Mouse (Mus musculus): Measurements from ENCODE around the gene Sec14l3. TPM values are rescaled to one million over a fixed set of nuclear protein-coding genes. Genes with fewer than 3 reads are reported as not detected.
"Not testable (repeated sequence)": the region's sequence is repeated elsewhere in the genome, so short reads cannot be mapped to it uniquely, and the experiment has no call there.

The Sec14l3 gene
- not detected in 2 replicates for polyA plus RNA-seq (2016; fragmentation: Nextera tagmentation; extraction: Ambion mirVana)

GRCm38 (mm10) chr11:4064627-4065122, at the start of gene Sec14l3:
Sec14l3 (plus strand) TSS chr11:4064841.
- Histone ChIP-seq H3K9me3 (no peaks in the 10 kb centered on the region), H3K27ac (no peak within 1 kb of the TSS), H3K4me1 (no peaks in the 10 kb centered on the region), H3K4me3 (no peak within 1 kb of the TSS), H3K27me3 (ENCODE audit: insufficient read depth, poor library complexity, severe bottlenecking) (0 out of 2 replicates have a peak, but pooled peaks cover 17% of the 10 kb centered on the region), H3K36me3 (no peaks in the 10 kb centered on the region)
- no peak for DNase-seq (ENCODE audit: low spot score)
- 51% methylated on average over 5 of the region's 5 CpGs for WGBS

GRCm38 (mm10) chr11:4015796-4016195, 48.8 kb upstream of the Sec14l3 start:
- not testable (repeated sequence) for H3K27ac ChIP-seq; H3K9me3 ChIP-seq; H3K4me3 ChIP-seq; H3K4me1 ChIP-seq; H3K27me3 ChIP-seq (ENCODE audit: insufficient read depth, poor library complexity, severe bottlenecking); H3K36me3 ChIP-seq
- peak; percentile 36 for DNase-seq (ENCODE audit: low spot score)
- WGBS, result 78% methylated on average over 14 of the region's 14 CpGs

- H3K27me3 ChIP-seq (ENCODE audit: insufficient read depth, poor library complexity, severe bottlenecking); H3K9me3 ChIP-seq; H3K4me1 ChIP-seq; H3K27ac ChIP-seq; H3K36me3 ChIP-seq; H3K4me3 ChIP-seq: not testable (repeated sequence)
- peak; percentile 45 for DNase-seq (ENCODE audit: low spot score)
- WGBS, result 83% methylated on average over 13 of the region's 13 CpGs
These were observed 42.5 kb upstream of the Sec14l3 start for GRCm38 (mm10) chr11:4022111-4022510.

GRCm38 (mm10) chr11:4023321-4023720, 41.3 kb upstream of the Sec14l3 start:
- H3K4me1 ChIP-seq, result no peaks in the 10 kb centered on the region
- WGBS, result 61% methylated on average over 2 of the region's 2 CpGs

GRCm38 (mm10) chr11:4027066-4027465, 37.6 kb upstream of the Sec14l3 start:
- Histone ChIP-seq H3K9me3 (no peaks in the 10 kb centered on the region), H3K36me3 (no peaks in the 10 kb centered on the region), H3K27ac (no peak overlapping the region), H3K4me3 (no peak overlapping the region), H3K4me1 (peaks cover 10% of the 10 kb centered on the region), H3K27me3 (ENCODE audit: insufficient read depth, poor library complexity, severe bottlenecking) (peaks cover 14% of the 10 kb centered on the region)
- DNase-seq (ENCODE audit: low spot score), result peak; percentile 62
- 68% methylated on average over 8 of the region's 8 CpGs for WGBS

More at GRCm38 (mm10) chr11:4023321-4023720, 41.3 kb upstream of the Sec14l3 start:
- Histone ChIP-seq H3K27me3 (ENCODE audit: insufficient read depth, poor library complexity, severe bottlenecking) (no peaks in the 10 kb centered on the region), H3K4me3 (no peak overlapping the region), H3K27ac (no peak overlapping the region), H3K36me3 (no peaks in the 10 kb centered on the region), H3K9me3 (no peaks in the 10 kb centered on the region)
- peak; percentile 56 for DNase-seq (ENCODE audit: low spot score)

GRCm38 (mm10) chr11:4027561-4028334, 36.9 kb upstream of the Sec14l3 start:
- no peaks in the 10 kb centered on the region for H3K9me3 ChIP-seq
- H3K4me3 ChIP-seq, result no peak overlapping the region
- H3K27ac ChIP-seq, result no peak overlapping the region
- 66% methylated on average over 9 of the region's 9 CpGs for WGBS
- DNase-seq (ENCODE audit: low spot score), result peak; percentile 43
- peaks cover 20% of the 10 kb centered on the region for H3K27me3 ChIP-seq (ENCODE audit: insufficient read depth, poor library complexity, severe bottlenecking)
- no peaks in the 10 kb centered on the region for H3K36me3 ChIP-seq
- H3K4me1 ChIP-seq, result peaks cover 11% of the 10 kb centered on the region

- peak; percentile 41 for DNase-seq (ENCODE audit: low spot score)
- Histone ChIP-seq H3K27ac (no peak overlapping the region), H3K36me3 (no peaks in the 10 kb centered on the region), H3K4me3 (no peak overlapping the region), H3K4me1 (peaks cover 11% of the 10 kb centered on the region), H3K9me3 (no peaks in the 10 kb centered on the region), H3K27me3 (ENCODE audit: insufficient read depth, poor library complexity, severe bottlenecking) (peaks cover 20% of the 10 kb centered on the region)
- 73% methylated on average over 4 of the region's 4 CpGs for WGBS
These were observed 35.3 kb upstream of the Sec14l3 start for GRCm38 (mm10) chr11:4029343-4029742.

GRCm38 (mm10) chr11:4031126-4031941, 33.3 kb upstream of the Sec14l3 start, which contains the start of gene Sec14l4:
Sec14l4 (plus strand) TSS chr11:4031462.
- 25% methylated on average over 16 of the region's 16 CpGs for WGBS
- DNase-seq (ENCODE audit: low spot score), result peak; percentile 74
- peaks cover 20% of the 10 kb centered on the region for H3K27me3 ChIP-seq (ENCODE audit: insufficient read depth, poor library complexity, severe bottlenecking)
- H3K27ac ChIP-seq, result peak within 1 kb of the TSS; percentile 29; the same call in 1 of the 2 replicates
- no peaks in the 10 kb centered on the region for H3K9me3 ChIP-seq
- H3K4me3 ChIP-seq, result 0 out of 2 replicates have a peak within 1 kb of the TSS, but pooled peaks have one; percentile 18
- H3K36me3 ChIP-seq, result no peaks in the 10 kb centered on the region
- peaks cover 19% of the 10 kb centered on the region for H3K4me1 ChIP-seq

GRCm38 (mm10) chr11:4031961-4032360, 32.7 kb upstream of the Sec14l3 start:
- Histone ChIP-seq H3K27me3 (ENCODE audit: insufficient read depth, poor library complexity, severe bottlenecking) (peaks cover 20% of the 10 kb centered on the region), H3K4me1 (peaks cover 19% of the 10 kb centered on the region), H3K36me3 (no peaks in the 10 kb centered on the region), H3K4me3 (0 out of 2 replicates have a peak overlapping the region, but pooled peaks have one; percentile 18), H3K27ac (0 out of 2 replicates have a peak overlapping the region, but pooled peaks have one; percentile 29), H3K9me3 (no peaks in the 10 kb centered on the region)
- 27% methylated on average over 12 of the region's 12 CpGs for WGBS
- DNase-seq (ENCODE audit: low spot score), result peak; percentile 25

GRCm38 (mm10) chr11:4033471-4033870, 31.2 kb upstream of the Sec14l3 start:
- Histone ChIP-seq H3K27me3 (ENCODE audit: insufficient read depth, poor library complexity, severe bottlenecking) (peaks cover 20% of the 10 kb centered on the region), H3K4me3 (no peak overlapping the region), H3K36me3 (no peaks in the 10 kb centered on the region), H3K9me3 (no peaks in the 10 kb centered on the region), H3K27ac (no peak overlapping the region), H3K4me1 (peaks cover 19% of the 10 kb centered on the region)
- WGBS, result 64% methylated on average over 7 of the region's 7 CpGs
- DNase-seq (ENCODE audit: low spot score), result peak; percentile 61

- no peaks in the 10 kb centered on the region for H3K36me3 ChIP-seq
- DNase-seq (ENCODE audit: low spot score), result no peak
- peaks cover 20% of the 10 kb centered on the region for H3K27me3 ChIP-seq (ENCODE audit: insufficient read depth, poor library complexity, severe bottlenecking)
- H3K4me3 ChIP-seq, result no peak overlapping the region
- H3K9me3 ChIP-seq, result no peaks in the 10 kb centered on the region
- H3K27ac ChIP-seq, result no peak overlapping the region
- H3K4me1 ChIP-seq, result peaks cover 19% of the 10 kb centered on the region
- WGBS, result 74% methylated on average over 4 of the region's 4 CpGs
These were observed 30.5 kb upstream of the Sec14l3 start for GRCm38 (mm10) chr11:4034169-4034568.

GRCm38 (mm10) chr11:4035116-4035892, 29.3 kb upstream of the Sec14l3 start:
- H3K4me3 ChIP-seq, result no peak overlapping the region
- DNase-seq (ENCODE audit: low spot score), result peak; percentile 64
- no peak overlapping the region for H3K27ac ChIP-seq
- no peaks in the 10 kb centered on the region for H3K36me3 ChIP-seq
- H3K27me3 ChIP-seq (ENCODE audit: insufficient read depth, poor library complexity, severe bottlenecking), result peaks cover 20% of the 10 kb centered on the region
- WGBS, result 64% methylated on average over 18 of the region's 18 CpGs
- H3K4me1 ChIP-seq, result peaks cover 19% of the 10 kb centered on the region
- H3K9me3 ChIP-seq, result no peaks in the 10 kb centered on the region

Data from heart, embryonic 10.5 days (tissue).